Mouse (Mus musculus) CD4-positive helper T cell, adult 2 months (primary cell): Measurements from ENCODE around the gene Harbi1.
A peak's percentile ranks its signal among the peaks of the same experiment; 100 is the strongest.

Experiments
- DNase-seq: peaks from one replicate; pipeline ENCODE4 v3.0.0-alpha.2; 2012; ENCODE audit warnings: low read depth, missing footprints, low spot score

Gene Harbi1

DNA sequence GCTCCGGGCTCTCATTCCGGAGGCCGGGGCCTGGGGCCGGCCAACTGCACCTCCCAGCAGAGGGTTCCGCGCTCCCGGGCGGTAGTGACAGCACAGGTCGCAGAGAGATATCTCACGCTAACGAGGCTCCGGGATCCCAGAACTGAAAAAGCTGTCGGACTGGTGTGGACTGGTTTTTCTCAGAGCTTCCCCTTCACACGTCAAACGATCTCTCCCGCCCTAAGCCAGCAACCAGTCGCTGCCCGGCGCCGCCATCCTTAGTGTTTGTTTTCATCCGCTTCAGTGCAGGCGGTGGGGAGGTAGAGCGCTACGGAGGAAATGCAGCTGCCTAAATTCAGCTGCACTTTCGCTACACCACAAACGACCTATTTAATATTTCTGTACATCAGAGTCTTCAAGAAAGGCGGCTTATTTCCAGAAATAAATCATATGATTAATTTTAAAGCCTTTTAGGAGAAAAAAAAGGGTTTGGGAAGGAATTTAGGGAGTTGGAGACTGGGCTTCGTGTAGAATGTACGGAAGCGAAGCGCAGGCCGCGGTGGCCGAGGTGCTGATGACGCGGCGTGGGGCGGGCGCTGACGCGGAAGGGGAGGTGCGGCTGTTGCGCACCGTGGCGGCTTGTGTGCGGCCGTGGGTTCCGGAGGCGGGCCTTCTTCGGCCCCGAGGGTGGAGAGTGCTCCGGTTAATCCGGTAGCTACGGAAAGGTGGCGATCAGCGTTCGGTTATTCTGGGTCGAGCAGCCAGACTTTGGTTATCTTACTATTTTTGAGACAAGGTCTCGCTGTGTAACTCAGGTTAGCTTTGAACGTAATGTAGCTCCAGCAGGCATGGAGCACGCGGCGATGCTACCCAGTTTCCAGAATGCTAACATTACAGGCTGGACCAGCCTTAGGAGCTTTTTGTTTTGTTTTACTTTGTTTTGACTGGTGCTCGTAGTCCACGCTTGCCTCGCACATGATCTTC, at the start of gene Harbi1, which contains the start of gene Atg13:
Gene Harbi1 (plus strand): TSS at position 581 of the 963 bp plus-strand sequence.
Gene Atg13 (minus strand): TSS at position 305 of the 963 bp plus-strand sequence.
- DNase-seq = peak; percentile 96

DNA sequence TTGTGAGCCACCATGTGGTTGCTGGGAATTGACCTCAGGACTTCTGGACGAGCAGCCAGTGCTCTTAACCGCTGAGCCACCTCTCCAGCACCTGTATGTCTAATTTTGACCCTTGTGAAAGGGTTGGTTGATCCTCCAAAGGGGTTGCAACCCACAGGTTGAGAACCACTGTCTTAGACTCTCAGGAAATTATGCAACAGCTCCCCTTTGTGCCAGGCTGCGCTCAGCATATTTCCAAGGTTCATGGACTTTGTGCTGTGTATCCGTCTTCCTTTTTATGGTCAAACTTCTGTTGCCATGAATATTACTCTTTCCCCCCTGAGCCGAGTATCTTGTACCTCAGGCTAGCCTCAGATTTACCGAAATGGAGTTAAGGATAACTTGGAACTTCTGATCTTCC, 49.7 kb upstream of the Harbi1 start:
- DNase-seq = no peak

DNA sequence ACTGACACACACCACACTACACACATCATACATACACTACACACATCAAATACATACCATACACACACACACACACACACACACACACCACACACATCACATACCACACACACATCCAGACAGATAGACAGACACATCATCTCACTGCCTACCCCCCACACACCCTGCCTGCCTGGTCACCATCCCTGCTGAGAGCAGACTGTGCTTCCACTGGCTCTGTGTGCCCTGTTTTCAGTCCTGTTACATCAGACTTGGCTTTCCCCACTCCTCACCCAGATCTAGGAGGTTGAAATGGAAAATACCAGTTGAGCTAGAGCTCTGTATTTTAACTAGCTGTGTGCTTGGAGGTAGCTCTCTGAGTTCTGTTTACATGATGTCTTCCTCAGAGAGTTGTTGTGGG, 45.9 kb upstream of the Harbi1 start:
- no peak for DNase-seq

DNA sequence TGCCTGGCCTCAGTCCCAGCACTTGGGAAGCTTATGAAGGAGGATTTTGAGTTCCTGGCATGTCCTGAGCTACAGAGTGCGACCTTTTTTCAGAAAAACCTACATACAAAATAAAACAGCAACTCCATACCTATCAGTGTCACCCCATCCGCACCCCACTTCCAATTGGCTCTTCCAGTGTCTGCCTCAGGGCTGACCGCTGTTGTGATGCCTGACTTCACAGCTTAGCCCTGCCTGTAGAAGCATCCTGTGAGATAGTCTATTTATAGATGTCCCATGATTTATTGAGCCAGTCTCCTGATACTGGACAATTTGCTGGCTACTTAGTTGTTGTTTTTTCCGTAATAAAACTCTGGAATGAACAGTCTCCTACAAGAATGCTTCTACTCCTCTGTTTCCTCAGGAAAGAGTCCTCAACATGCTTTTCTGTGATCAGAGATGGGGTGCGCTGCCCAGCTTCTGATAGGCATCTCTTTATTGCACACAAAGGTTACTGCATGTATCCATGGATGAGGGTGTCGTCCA, 44.2 kb upstream of the Harbi1 start:
- no peak for DNase-seq

DNA sequence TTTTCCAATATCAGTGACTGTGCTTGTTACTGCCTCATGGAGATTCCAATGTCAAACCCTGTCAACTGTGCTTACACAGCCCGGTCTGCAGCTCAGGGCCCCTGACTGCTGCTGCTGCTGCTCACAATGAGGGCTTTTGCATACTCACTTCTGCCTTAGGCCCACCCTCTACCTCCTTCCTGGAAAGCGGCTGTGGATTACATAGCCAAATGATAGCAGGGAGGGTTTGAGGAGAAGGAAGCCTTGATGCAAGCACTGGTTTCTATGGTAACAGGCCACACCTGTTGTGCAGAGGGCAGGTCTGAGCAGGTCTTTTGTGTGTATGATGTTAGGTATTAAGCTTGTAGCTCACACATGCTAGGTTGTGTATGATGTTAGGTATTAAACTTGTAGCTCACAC, 42.9 kb upstream of the Harbi1 start:
- no peak for DNase-seq

DNA sequence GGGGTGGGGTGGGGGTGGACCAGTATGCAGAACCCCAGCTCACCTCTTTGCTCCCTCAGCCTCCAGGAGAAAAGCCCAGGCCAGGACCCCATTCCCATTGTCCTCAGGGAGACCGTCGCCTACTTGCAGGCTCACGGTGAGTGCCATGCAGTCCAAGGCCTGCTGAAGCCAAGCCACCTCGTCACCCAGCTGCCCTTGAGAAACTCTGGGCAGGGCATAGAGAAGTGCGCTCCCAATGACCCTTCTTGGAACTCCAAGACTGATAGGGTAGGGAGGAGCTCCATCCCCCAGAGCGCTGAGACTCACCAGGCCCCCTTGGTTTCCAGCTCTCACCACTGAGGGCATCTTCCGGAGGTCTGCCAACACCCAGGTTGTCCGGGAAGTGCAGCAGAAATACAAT, 41.3 kb upstream of the Harbi1 start:
- DNase-seq = no peak

DNA sequence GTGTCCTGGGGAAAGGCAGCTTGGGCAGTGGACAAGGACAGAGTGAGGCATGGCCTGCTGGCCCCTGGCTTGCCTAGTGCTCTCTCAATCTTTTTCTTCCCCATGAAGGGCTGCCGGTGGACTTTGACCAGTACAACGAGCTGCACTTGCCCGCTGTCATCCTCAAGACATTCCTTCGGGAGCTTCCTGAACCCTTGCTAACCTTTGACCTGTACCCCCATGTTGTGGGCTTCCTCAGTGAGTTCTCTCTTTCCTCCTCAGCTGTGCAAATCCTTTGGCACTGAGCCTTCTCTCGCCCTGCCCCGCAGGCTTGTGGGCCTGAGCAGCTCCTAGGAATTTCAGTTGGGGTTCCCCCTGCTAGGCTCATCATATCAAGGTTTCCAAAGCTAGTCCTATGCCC, 40.6 kb upstream of the Harbi1 start:
- no peak for DNase-seq

DNA sequence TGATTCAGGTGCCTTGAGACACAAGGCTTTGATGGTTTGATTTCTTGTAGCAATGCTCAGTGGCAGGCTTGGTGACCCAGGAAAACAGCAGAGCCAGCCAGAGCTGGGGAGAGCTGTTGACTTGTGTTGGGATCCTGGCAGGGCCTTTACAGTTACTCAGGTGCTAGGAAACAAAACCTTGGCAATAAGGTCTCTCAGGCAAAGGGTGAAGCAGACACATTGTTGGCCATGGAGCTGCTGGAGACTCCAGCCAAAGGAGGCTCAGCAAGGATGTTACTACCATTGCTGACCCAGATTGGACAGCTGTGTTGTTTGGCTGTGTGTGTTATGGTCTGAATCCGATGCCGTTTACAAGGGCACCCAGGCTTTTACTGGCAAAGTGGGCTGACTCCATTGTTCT, 37.1 kb upstream of the Harbi1 start:
- no peak for DNase-seq

DNA sequence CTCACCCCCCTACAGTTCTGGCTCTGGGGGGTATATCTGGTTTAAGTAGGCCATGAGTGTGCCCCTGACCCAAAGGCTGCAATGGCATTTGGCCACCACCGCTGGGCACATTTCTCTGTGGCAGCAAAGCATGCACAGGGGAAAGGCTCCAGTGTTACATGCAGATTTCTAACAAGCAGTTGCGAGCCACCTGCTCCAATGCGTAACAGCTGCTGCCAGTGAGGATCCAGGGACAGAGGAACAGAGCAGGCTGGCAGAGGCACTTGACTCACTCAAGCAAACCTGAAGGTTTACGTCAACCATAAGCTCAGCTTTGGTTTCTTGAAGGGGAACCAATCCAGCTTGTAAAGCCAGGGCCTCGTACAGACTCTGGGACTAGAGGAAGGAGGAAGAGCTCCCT, 35.8 kb upstream of the Harbi1 start:
- no peak for DNase-seq

DNA sequence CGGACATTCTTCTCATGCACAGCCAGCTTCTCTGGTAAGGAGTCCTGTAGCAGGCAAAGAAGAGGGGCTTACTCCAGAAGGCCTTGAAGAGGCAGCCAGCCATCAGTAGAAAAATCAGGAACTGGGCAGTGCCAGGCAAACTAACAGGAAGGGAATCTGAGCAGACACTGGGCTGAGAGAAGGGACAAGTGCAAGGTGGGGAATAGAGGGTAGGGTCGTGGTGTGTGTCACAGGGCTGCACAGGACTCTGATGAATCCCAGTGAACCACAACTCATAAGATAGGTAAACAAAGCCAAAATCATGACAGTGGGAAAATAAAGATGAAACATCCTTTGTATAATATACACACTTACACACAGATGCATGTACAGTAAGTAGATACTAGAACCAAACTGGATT, 34.2 kb upstream of the Harbi1 start:
- no peak for DNase-seq

DNA sequence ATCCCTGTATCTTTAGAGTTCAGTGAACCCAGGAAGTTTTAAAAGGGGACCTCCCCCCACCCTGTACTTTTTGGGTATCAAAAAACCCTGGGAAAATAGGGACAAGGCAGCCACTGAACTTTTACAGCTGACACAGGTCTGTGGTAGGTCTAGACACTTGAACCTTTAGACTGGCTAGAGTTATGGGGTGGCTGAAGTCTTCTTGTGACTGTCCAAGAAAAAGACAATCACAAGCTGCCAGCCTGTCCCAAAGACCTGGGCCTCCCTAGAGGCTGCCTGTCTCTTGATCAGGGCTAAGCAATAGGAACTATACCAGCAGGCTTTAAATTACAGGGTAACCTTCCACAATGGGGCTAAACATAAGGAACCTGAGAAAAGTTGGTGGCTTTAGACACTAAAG, 33.7 kb upstream of the Harbi1 start:
- DNase-seq = no peak

DNA sequence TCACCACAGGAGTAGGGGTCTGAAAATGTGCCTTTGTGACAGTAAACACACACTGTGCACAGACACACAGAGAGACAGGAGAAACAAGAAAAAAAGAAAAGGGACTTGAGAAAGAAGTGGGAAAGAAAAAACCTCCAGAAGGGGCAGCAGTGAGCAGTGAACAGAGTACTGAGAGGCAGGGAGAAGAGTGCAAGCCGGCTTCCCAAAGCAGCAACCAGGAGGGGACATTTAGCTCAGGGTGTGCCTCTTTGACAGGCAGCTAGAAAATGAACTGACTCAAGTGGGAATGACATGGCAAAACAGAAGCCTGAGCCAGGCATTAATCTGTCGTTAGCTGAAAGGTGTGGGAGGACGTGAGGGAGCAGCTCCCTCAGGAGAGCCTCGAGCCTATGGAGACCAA, 27.8 kb upstream of the Harbi1 start:
- DNase-seq = no peak

DNA sequence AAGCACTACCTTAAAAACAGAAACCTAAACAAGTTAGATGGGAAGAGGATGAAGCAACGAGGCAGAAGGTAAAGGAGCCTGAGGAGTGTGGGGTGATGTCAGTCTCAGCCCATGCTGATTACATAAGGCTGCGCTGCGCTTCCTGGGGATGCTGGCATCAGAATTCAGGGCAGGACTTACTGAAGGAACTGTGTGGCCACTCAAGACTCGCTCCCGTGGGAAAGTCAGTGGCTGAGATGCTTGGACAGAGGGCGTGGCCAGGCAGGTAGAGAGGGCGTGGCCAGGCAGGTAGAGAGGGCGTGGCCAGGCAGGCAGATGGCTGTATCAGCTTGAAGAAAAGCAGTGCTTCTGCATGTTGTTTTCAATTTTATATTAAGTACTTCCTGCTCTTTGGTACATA, 26.7 kb upstream of the Harbi1 start:
- no peak for DNase-seq

DNA sequence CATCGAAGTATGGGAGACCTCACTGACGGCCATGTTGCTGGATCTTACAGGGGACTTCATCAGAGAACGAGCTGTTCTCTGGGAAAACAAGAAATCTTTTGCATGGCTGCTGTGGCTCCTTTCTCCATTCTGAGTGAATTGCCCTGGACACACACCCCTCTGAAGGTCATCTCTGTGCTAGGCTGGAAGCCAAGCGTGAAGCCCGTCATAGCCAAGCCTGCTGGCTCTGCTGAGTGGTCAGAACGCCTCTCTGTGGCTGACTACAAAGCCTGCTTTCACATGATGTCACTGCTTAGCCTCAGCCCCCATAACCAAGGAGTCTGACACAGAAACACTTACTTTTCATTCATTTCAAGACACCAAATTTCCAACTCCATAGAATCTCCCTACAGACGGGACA, 21.2 kb upstream of the Harbi1 start:
- no peak for DNase-seq

DNA sequence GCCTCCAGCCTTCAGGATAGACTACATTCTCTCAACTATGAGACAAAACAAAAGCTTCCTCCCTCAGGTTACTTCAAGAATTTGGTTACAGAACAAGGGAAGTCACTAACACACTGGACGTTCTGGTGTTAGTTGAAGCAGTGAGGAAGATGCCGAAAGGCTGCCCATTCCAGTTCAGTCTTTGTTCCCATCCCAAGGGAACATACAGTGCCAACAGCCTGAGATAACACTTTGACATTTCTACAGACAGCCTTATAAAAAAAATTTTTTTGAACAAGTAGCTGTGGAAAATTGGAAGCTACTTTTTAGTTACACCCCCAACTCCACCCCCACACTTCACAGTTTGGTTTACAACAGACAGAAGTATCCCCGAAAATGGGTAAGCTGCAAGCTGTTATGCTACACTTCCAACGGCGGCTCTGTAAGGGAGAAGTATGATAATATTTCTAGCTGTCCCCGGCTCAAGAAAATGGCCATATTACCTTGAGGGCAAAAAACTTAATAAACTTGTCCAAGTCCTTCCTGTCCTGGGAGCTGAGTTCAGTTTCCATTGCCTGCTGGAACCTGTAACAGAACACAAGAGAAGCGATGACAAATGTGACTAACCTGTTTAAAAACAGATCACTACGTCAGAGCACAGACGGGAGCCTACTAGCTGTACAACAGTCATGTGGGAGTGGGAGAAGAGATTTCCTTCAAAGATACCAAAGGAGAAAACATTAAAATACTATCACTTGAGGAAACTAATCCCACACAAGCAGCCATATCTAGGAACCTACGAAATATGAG, 15.0 kb upstream of the Harbi1 start:
- DNase-seq = no peak

DNA sequence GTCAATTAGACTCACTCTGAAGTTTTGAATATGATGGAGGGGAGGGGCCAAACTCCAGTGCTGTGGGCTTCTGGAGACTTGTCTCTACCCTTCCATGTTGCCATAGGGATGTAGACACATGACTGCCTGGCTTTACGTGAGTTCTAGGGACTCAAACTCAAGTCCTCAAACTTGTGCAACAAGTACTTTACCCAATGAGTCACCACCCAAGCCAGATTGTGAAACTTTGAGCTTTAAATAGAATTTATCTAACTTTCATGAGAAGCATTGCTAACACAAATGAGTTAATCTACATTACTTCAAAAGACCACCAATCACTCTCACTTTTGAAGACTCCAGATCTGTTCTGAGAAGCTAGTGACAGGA, 14.4 kb upstream of the Harbi1 start:
- DNase-seq = no peak

DNA sequence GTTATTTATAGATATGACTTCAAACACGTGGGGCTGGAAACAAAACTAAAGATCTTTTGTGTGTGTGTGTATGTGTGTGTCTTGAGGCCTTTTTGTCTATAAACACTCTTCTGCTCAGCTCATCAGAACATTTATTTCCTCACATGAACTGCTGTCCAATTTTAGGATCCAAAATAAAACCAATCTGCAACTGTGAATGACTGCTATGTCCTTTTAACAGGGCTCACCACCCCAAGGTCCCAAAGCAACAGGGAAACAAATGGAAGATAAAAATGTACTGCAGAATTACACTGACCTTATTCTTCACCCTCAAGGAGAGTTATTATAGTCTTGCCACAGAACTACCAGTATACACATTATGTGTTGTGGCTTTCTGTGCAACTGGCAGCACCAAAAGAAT, 11.4 kb upstream of the Harbi1 start:
- DNase-seq = no peak

DNA sequence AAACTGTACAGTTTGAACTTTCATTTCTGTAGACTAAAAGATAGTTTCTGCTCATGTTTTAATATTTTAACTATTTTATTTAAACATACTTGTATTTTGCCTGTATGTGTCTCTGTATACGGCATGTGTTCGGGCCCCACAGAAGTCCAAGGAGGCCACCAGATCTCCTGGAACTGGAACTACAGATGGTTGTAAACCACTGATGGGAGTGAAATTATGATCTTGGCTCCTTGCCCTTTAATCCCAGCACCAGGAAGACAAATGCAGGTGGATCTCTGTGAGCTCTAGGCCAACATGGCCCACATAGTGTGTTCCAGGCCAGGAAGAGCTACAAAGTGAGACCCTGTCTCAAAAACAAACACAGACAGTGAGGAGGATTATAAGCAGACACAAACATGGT, 9.3 kb upstream of the Harbi1 start:
- no peak for DNase-seq

DNA sequence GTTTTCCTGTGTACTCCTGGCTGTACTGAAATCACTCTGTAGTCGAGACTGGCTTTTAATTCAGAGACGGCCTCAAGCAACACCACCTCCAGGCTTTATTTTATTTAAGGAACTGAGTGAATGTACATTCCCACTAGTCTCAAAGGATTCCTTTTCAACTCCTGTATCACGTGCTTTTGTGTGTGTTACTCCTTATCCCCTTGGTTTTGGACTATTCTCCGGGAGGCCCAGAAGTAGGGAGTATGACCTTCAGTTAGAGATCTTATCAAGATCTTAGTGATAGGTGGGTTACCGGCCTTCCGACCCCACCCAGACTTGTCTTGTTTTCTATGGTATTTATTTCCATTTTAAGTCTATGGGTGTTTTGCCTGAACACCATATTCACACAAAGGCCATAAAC, 4.9 kb upstream of the Harbi1 start:
- peak; percentile 21 for DNase-seq

DNA sequence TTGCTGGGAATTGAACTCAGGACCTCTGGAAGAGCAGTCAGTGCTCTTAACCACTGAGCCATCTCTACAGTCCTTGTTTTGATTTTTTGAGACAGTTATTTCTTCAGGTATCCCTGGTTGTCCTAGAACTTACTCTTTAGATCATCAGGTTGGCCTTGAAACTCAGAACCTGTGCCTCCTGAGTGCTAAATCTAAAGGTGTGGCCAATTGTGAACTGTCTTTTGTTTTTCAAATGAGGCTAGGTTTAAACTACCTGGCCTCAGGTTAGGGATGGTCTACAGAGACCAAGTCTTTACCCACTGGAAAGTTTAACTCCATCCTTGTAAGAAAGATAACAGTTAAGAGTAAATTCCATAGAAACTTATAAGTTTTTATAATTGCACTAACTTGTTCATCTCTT, 4.2 kb upstream of the Harbi1 start:
- DNase-seq = no peak

DNA sequence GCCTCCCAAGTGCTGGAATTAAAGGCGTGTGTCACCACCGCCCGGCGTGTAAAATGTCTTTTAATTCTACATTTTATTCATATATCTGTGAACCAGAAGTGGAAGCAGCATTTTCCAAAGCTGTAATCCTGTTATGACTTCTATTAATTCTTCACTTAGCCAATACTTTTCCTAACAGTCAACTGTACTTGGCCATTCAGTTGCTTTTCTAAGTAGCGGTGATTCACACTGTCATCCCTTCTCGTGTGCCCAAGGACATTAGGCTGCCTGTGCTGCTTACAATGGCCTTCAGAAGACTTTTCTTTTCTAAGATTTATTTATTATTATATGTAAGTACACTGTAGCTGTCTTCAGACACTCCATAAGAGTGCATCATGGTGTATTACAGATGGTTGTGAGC, 2.3 kb upstream of the Harbi1 start:
- no peak for DNase-seq

DNA sequence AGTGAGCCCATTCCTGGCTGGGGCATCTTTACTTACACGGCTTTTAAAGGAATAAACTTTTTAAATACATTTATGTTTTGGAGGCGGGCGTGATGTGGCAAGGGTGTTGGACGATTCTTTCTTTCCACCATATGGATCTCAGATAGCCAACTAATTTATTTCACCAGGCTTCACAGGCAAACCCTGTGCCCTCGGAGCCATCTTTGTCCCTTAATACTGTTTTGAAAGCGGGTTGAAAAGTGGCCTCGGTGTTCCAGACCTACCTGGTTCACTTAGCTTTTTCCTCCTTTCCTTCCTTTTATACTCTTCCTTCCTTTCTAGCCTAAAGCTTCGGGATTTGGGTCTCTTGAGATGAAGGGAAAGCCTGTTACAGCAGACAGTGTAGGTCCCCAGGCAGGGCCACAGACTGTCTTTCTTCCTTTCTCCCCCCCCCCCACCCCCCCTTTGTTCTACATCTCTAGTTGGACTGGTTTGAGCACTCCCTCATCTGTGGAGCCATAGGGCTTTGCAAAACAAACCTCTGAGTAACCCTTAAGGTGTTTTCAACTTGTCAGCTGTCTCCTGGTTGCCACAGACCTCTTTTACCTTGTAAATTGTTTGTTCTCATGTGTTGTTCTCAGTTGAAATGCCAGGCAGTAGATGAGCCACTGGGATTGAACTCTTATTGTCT, 739 bp downstream of the Harbi1 start:
- DNase-seq = no peak
